Mouse (Mus musculus): ENCODE measurements around the gene Ikzf4. TPM values are rescaled to one million over a fixed set of nuclear protein-coding genes. Genes with fewer than 3 reads are reported as not detected.
A peak's percentile ranks its signal among the peaks of the same experiment; 100 is the strongest.
"Not testable (repeated sequence)": the region's sequence is repeated elsewhere in the genome, so short reads cannot be mapped to it uniquely, and the experiment has no call there.

Ikzf4 gene
- total RNA-seq, 2 experiments from 2014 or later, result 0.93 to 1.4 TPM

- no peak for DNase-seq (ENCODE audit: low spot score in 2 of 2)
Measured at GRCm38 (mm10) chr10:128640891-128641290, 4.9 kb downstream of the Ikzf4 start.

DNA sequence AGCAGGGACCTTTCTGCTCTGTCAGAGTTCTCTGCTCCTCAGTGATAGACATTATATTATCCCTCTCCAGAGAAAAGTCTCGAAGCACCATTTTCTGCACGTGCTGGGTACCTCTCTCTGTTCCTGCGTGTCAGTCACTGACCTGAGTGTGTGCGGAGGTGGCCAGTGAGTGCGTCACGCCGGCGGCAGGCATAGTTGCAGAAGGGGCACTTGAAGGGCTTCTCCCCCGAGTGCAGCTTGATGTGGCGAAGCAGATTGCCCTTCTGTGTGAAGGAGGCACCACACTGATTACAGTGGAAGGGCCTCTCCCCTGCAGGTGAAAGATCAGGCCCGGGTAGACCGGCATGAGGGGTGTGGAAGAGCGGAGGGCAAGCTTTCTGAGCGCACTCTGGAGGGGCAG, 5.8 kb downstream of the Ikzf4 start:
- DNase-seq (ENCODE audit: low spot score in 2 of 2), result no peak

DNA sequence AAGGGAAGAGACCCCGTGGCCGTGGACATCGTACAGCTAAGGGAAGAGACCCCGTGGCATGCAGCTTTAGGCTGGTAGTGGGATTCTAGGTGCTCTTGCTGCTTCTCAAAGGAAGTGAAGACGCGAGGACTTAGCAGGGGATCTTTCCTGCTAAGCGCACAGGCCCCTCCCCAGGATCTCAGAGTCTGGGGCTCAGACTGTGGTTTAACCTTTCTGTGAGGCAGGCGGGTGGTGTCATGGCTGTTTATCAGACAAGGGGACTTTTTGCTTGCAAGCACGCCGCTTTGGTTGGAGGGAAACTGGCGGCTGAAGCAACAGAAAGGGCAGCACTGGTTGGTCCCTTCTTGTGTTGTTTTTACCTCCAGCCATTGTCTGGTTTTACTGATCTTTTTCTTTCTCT, 8.8 kb downstream of the Ikzf4 start:
- no peak for DNase-seq (ENCODE audit: low spot score in 2 of 2)

DNA sequence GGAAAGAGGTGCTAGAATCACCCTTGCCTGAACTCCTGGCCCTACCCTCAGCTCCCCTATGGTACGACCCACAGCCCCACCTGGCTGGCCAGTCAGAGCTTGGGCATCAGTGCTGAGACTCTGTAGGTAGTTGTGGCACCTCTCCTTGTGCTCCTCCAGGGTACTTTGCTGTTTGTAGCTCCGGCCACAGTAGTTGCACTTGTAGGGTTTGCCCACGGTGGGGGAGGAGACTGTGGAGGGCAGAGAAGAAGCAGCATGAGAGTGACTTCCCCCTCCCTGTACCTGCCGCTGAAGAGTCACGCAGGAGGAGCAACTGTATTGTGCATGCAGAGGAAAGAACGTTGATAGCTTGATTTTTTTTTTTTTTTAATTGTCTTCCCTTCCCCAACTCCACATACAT, 9.2 kb downstream of the Ikzf4 start:
- no peak for DNase-seq (ENCODE audit: low spot score in 2 of 2)

- DNase-seq (ENCODE audit: low spot score in 2 of 2), result no peak
Measured at GRCm38 (mm10) chr10:128635697-128636096, 10.1 kb downstream of the Ikzf4 start.

GRCm38 (mm10) chr10:128631571-128631970, 14.2 kb downstream of the Ikzf4 start:
- DNase-seq (ENCODE audit: low spot score in 2 of 2), result no peak

DNA sequence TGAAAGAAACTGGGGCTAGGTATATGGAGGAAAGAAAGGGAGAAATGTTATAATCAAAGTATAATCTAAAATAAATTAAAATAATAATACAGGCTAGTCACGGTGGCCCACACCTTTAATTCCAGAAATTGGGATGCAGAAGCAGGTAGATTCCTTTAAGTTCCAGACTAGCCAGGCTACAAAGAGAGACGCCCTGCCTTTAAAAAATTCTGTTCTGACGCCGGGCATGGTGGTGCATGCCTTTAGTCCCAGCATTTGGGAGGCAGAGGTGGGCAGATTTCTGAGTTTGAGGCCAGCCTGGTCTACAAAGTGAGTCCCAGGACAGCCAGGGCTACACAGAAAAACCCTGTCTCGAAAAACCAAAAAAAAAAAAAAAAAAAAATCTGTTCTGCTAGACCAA, 15.5 kb downstream of the Ikzf4 start:
- not testable (repeated sequence) for DNase-seq (ENCODE audit: low spot score in 2 of 2)

GRCm38 (mm10) chr10:128629746-128630145, 16.0 kb downstream of the Ikzf4 start:
- DNase-seq (ENCODE audit: low spot score in 2 of 2), result no peak

GRCm38 (mm10) chr10:128627398-128628317, 18.1 kb downstream of the Ikzf4 start:
- no peak for DNase-seq (ENCODE audit: low spot score in 2 of 2)

DNA sequence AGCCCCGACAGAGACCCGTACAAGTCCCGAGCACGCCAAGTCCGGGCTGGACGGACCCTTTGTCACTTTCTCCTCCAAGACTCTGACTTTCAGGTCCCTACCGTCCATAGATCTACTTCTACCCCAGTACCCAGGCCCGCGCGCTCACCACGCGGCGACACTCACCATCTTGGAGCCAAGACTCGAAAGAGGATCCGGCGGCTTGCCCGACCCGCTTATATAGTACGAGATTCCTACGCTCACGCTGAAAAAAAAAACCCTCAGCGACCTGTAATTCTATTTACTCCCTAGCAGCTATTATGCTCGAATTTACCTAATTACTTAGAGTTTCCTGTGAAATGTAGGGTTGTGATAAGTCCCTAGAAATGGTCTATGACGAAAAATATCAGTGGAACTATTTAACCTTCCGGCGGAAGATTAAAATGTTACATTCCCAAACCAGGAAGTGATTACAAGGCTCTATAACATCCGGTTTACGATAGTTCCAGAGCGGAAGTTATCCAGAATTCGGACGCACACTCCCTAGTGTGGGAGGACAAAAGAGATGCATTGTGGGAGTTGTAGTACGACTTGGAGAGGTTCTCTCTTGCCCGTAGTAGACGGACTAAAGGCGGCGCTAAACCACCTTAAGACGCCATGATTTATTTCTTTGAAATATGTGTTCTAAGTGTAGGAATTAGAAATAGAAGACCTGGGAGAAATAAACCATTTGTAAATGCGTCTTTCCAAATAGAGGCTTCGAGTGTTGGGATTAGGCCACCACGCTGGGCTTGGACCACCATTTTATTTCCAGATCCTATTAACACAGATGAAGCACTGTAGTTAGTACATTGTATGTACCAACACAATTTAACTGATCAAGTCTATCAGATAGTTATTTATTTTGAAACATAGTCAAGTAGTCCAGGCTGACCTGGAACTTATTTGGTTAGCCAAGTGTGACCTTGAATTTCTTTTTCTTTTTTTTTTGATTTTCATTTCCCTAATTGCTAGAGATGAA, 19.2 kb downstream of the Ikzf4 start, which contains the start of gene Rps26:
Rps26 (minus strand) TSS at position 437 of the 1,000 bp plus-strand sequence.
- DNase-seq (ENCODE audit: low spot score in 2 of 2), result peak; percentile 79 to 87

GRCm38 (mm10) chr10:128625287-128625894, 20.4 kb downstream of the Ikzf4 start:
- peak in 1 of 2 experiments; percentile 7 for DNase-seq (ENCODE audit: low spot score in 2 of 2)

GRCm38 (mm10) chr10:128623106-128623613, 22.6 kb downstream of the Ikzf4 start:
- DNase-seq (ENCODE audit: low spot score in 2 of 2), result not testable (repeated sequence)

DNA sequence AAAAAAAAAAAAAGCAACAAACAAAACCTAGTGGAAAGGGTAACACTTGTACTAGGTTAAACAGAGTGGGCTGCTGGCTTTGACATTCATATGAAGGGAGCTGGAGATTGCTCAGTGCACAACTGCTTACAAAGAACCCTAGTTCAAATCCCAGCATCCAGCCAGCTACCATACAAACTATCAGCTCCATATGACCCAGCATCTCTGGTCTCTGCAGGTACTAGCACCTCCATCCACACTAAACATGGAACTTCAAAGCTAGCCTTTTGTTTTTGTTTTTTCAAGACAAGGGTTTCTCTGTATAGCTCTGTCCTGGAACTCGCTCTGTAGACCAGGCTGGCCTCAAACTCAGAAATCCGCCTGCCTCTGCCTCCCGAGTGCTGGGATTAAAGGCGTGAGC, 23.1 kb downstream of the Ikzf4 start:
- no peak for DNase-seq (ENCODE audit: low spot score in 2 of 2)

DNA sequence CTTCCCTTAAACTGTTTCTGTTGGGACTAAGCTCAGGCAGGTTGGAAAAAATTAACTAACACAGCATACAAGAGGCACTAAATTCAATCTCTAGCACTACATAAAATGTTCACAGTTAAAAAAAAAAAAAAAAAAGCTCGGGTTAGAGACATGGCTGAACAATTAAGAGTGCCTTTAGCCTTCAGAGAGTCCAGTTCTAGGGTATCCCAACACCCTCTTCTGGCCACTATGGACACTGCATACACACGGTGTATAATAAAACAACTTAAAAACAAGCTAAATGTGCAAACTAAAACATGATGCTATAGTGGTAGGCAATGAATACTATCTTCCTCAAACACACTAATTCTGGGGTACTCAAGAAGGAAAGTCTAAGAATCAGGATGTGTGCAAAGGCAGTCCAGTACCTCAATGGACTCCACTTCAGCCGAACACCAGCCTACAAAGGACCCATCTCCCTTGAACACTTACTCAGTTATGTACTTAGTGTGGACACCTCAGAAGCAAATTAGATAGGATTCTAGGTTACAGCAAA, 23.7 kb downstream of the Ikzf4 start:
- DNase-seq (ENCODE audit: low spot score in 2 of 2), result no peak

GRCm38 (mm10) chr10:128620241-128620640, 25.6 kb downstream of the Ikzf4 start:
- no peak for DNase-seq (ENCODE audit: low spot score in 2 of 2)

DNA sequence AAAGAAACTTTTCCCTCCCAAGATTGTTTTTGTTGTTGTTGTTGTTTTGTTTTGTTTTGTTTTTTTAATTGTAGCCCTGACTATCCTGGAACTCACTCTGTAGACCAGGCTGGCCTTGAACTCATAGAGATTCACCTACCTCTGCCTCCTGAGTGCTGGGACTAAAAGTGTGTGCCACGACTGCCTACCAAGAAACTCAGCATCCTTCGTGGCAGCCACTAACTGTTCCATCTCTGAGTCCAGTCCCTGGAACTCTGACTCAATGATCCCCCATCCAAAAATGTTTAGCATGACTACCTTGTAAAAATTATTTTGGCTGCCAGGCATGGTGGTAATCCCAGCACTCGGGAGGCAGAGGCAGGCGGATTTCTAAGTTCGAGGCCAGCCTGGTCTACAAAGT, 26.6 kb downstream of the Ikzf4 start:
- not testable (repeated sequence) for DNase-seq (ENCODE audit: low spot score in 2 of 2)

DNA sequence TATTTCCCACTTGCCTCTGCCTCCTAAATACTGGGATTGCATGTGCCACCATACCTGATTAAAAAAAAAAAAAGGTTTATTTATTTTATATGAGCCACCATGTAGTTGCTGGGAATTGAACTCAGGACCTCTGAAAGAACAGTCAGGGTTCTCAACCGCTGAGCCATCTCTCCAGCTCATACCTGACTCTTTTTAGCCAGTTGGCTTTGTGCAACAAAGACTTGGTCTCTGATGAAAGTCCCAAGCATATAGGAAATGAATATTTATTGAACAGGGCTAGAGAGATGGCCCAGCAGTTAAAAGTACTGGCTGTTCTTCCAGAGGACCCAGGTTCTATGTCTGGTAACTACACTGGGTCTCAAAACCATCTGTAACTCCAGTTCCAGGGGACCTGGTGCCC, 27.2 kb downstream of the Ikzf4 start:
- DNase-seq (ENCODE audit: low spot score in 2 of 2), result no peak

GRCm38 (mm10) chr10:128615798-128616448, 29.9 kb downstream of the Ikzf4 start:
- not testable (repeated sequence) for DNase-seq (ENCODE audit: low spot score in 2 of 2)

DNA sequence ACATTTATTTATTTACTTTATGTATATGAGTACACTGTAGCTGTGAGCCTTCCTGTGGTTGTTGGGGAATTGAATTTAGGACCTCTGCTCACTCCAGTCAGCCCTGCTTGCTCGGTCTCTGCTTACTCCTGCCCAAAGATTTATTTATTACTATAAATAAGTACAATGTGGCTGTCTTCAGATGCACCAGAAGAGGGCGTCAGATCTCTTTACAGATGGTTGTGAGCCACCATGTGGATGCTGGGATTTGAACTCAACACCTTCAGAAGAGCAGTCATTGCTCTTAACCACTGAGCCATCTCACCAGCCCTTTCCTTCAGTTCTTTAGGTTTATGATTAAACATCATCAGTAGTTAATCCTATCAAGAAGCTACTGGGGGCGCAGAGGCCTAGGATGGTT, 30.9 kb downstream of the Ikzf4 start:
- no peak for DNase-seq (ENCODE audit: low spot score in 2 of 2)

DNA sequence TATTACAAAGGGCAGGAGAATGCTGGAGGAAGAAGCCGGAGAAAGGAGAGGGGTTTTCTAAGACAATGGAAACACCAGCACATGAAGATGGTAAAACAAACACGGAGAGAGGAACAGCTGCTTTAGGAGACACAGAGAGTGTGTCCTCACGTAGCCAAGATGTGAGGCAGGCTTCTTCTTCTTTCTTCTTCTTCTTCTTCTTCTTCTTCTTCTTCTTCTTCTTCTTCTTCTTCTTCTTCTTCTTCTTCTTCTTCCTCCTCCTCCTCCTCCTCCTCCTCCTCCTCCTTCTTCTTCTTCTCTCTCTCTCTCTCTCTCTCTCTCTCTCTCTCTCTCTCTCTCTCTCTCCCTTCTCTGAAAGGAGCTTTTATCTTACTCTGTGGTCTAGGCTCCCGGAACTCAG, 32.0 kb downstream of the Ikzf4 start:
- not testable (repeated sequence) for DNase-seq (ENCODE audit: low spot score in 2 of 2)

Data from gastrocnemius, postnatal 4 days (tissue).